23 mouse cellular contexts compared by ENCODE assay signal in the genomic region with DNA sequence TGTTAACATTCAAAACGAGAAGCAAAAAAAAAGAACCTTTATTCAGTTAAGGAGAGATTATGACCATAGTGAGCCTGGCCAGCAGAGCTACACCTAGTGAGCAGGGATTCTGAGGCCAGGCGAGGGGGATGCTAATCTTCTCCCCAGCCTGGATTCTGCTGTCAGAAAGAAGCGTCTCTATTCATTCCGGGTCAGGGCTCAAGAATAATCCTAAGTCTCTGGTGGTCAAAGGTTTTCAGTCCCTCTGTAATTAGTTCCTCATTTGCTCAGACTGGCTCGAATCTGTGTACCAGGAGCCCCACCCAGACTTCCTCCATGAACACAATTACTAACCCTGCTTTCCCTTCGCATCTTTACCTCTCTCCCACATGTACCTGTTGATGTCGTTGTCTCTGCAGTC.
A peak's percentile ranks its signal among the peaks of the same experiment; 100 is the strongest.
DNase-seq lines count a peak whose midpoint lies in the region; ATAC-seq and TF ChIP-seq lines count a peak whose summit lies in the region.
"Had no signal": no experiment of that assay in that cellular context is flagged by ENCODE, and none has a peak within 500 bp of the region (broad histone marks: within the 10 kb centered on the region; RNA-seq: fewer than 3 reads in every experiment).

No protein-coding gene starts in this region.

- no peak overlapping the region for H3K4me2 ChIP-seq in midbrain, postnatal 0 days (ENCODE audit: low read depth, low read length, poor library complexity, severe bottlenecking)
- H3K4me2 ChIP-seq in CH12.LX (ENCODE audit: insufficient read depth, low read depth, poor library complexity, severe bottlenecking) = peak overlapping the region; percentile 47; the same call in 1 of the 2 replicates
- H3K4me2 ChIP-seq: forebrain, embryonic 13.5 days; kidney, embryonic 15.5 days; liver, embryonic 12.5 days; lung, embryonic 14.5 days; neural tube, embryonic 12.5 days had no signal

- no peak for TF ChIP-seq POLR2A in CH12.LX (IDR thresholded peaks at IDR 0.05; ENCODE audit: low read depth, low read length)

- ATAC-seq in midbrain, postnatal 0 days (ENCODE audit: low FRiP score) = no peak
- ATAC-seq in cerebellum, adult (ENCODE audit: insufficient number of reproducible peaks, low FRiP score, low TSS enrichment) = no peak
- ATAC-seq: activated CD4-positive, CD25-positive, alpha-beta regulatory T cell, adult 4 months; forebrain, embryonic 13.5 days; hindbrain, embryonic 16.5 days; intestine, embryonic 16.5 days; liver, embryonic 12.5 days; Patski had no signal

- dilution Hi-C loops in CH12.LX (cut with MboI; ENCODE audit: extremely low pct_ligation_motif_present, extremely low pct_unique_long_range_greater_than_20kb, low sequenced_read_pairs) = no loop called here

- H3K27ac ChIP-seq in midbrain, embryonic 10.5 days (replicated peaks) = no peak overlapping the region
- no peak overlapping the region for H3K27ac ChIP-seq in midbrain, postnatal 0 days (ENCODE audit: low read depth, low read length)
- H3K27ac ChIP-seq in CH12.LX (ENCODE audit: insufficient read depth, low read depth) = no peak overlapping the region
- H3K27ac ChIP-seq: forebrain, embryonic 13.5 days; kidney, embryonic 15.5 days; liver, embryonic 12.5 days; macrophage; neural tube, embryonic 12.5 days had no signal

- no peaks in the 10 kb centered on the region for H3K9me3 ChIP-seq in midbrain, embryonic 10.5 days (replicated peaks)
- H3K9me3 ChIP-seq in midbrain, postnatal 0 days (ENCODE audit: low read length) = no peaks in the 10 kb centered on the region
- no peaks in the 10 kb centered on the region for H3K9me3 ChIP-seq in CH12.LX (replicated peaks; ENCODE audit: low read length)
- H3K9me3 ChIP-seq: forebrain, embryonic 13.5 days; kidney, embryonic 15.5 days; liver, embryonic 12.5 days; neural tube, embryonic 12.5 days had no signal

- no peak for TF ChIP-seq EP300 in CH12.LX (IDR thresholded peaks at IDR 0.05; ENCODE audit: low read length)

- H3K27me3 ChIP-seq in midbrain, embryonic 10.5 days (ENCODE audit: low read depth, poor library complexity, severe bottlenecking) = peaks cover 18% of the 10 kb centered on the region; the same call in 1 of the 2 replicates
- H3K27me3 ChIP-seq in midbrain, postnatal 0 days (ENCODE audit: insufficient read depth, low read length) = no peaks in the 10 kb centered on the region
- H3K27me3 ChIP-seq in CH12.LX (replicated peaks) = no peaks in the 10 kb centered on the region
- H3K27me3 ChIP-seq: forebrain, embryonic 13.5 days; kidney, embryonic 15.5 days; neural tube, embryonic 12.5 days; Patski had no signal

- no peak for TF ChIP-seq CTCF in midbrain, postnatal 0 days (IDR thresholded peaks at IDR 0.05)
- no peak for TF ChIP-seq CTCF in CH12.LX (conservative IDR thresholded peaks at IDR 0.05 in 1 of 2, IDR thresholded peaks at IDR 0.05 in 1 of 2; ENCODE audit: low read depth in 2 of 2, low read length in 2 of 2)

- peak; percentile 30 for DNase-seq in midbrain, embryonic 10.5 days (ENCODE audit: low spot score)
- no peak for DNase-seq in midbrain, postnatal 0 days (ENCODE audit: low spot score)
- DNase-seq in CH12.LX (ENCODE audit: extremely low read depth) = no peak
- DNase-seq in embryo, embryonic 11 days = peak; percentile 22
- DNase-seq in retina, embryonic 14.5 days (ENCODE audit: low spot score) = peak; percentile 88
- DNase-seq in cerebellum, adult 9-10 months = no peak
- DNase-seq: adrenal gland, postnatal 10 days; cerebellum, adult 2 months; gastrocnemius, postnatal 10 days; heart, adult 18-20 months; heart, postnatal 36 days; lung, embryonic 14.5 days; thymus, postnatal 14 days had no signal

- WGBS in midbrain, embryonic 10.5 days = 10% methylated on average over 7 of the region's 7 CpGs
- 13% methylated on average over 7 of the region's 7 CpGs for WGBS in midbrain, postnatal 0 days

- H3K36me3 ChIP-seq in midbrain, embryonic 10.5 days = no peaks in the 10 kb centered on the region
- H3K36me3 ChIP-seq in midbrain, postnatal 0 days (ENCODE audit: insufficient read depth, low read length) = no peaks in the 10 kb centered on the region
- H3K36me3 ChIP-seq in CH12.LX (replicated peaks in 1 of 2; ENCODE audit: control insufficient read depth in 1 of 2, insufficient read depth in 1 of 2, low read length in 1 of 2) = no peaks in the 10 kb centered on the region
- H3K36me3 ChIP-seq: kidney, embryonic 15.5 days; liver, embryonic 12.5 days; neural tube, embryonic 12.5 days had no signal

- in situ Hi-C loops in CH12.LX (cut with MboI; ENCODE audit: low pct_ligation_motif_present, low pct_unique_long_range_greater_than_20kb, low sequenced_read_pairs) = no loop called here

- no peak overlapping the region for H3K4me3 ChIP-seq in midbrain, embryonic 10.5 days
- H3K4me3 ChIP-seq in midbrain, postnatal 0 days (ENCODE audit: low read depth, low read length) = no peak overlapping the region
- no peak overlapping the region for H3K4me3 ChIP-seq in CH12.LX (replicated peaks in 1 of 3; ENCODE audit: low read depth in 2 of 3, low read length in 2 of 3, poor library complexity in 1 of 3)
- H3K4me3 ChIP-seq: forebrain, embryonic 13.5 days; kidney, embryonic 15.5 days; liver, embryonic 12.5 days; neural tube, embryonic 12.5 days had no signal

- no peaks in the 10 kb centered on the region for H3K79me2 ChIP-seq in CH12.LX (replicated peaks; ENCODE audit: control insufficient read depth, extremely low read depth, insufficient read depth, poor library complexity, severe bottlenecking)

- TF ChIP-seq RAD21 in CH12.LX (IDR thresholded peaks at IDR 0.05; ENCODE audit: low read depth, low read length) = no peak

- peaks cover 20% of the 10 kb centered on the region for H3K4me1 ChIP-seq in midbrain, embryonic 10.5 days
- H3K4me1 ChIP-seq in midbrain, postnatal 0 days (ENCODE audit: insufficient read depth, low read length) = no peaks in the 10 kb centered on the region
- peaks cover 11 to 24% of the 10 kb centered on the region in 2 experiments for H3K4me1 ChIP-seq in CH12.LX (ENCODE audit: control insufficient read depth in 1 of 2, insufficient read depth in 2 of 2)
- H3K4me1 ChIP-seq: neural tube, embryonic 12.5 days had no signal

- H3K9ac ChIP-seq in midbrain, postnatal 0 days (replicated peaks; ENCODE audit: low read length, poor library complexity, severe bottlenecking) = no peak overlapping the region
- H3K9ac ChIP-seq in CH12.LX (ENCODE audit: insufficient read depth, low read depth) = no peak overlapping the region
- H3K9ac ChIP-seq: forebrain, embryonic 13.5 days; kidney, embryonic 15.5 days; liver, embryonic 12.5 days; lung, embryonic 14.5 days; neural tube, embryonic 12.5 days had no signal

TF ChIP-seq in CH12.LX, 34 proteins besides CTCF, POLR2A, EP300 and RAD21:
- no peak for TF ChIP-seq MXI1 (IDR thresholded peaks at IDR 0.05; ENCODE audit: low read depth, low read length)
- TF ChIP-seq MYC (IDR thresholded peaks at IDR 0.05; ENCODE audit: low read depth, low read length) = no peak
- TF ChIP-seq POLR2AphosphoS2 (IDR thresholded peaks at IDR 0.05; ENCODE audit: low read depth, low read length) = no peak
- no peak for TF ChIP-seq USF2 (conservative IDR thresholded peaks at IDR 0.05; ENCODE audit: low read depth, low read length)
- no peak for TF ChIP-seq TBP (conservative IDR thresholded peaks at IDR 0.05; ENCODE audit: low read depth, low read length)
- no peak for TF ChIP-seq HCFC1 (IDR thresholded peaks at IDR 0.05; ENCODE audit: low read depth, low read length)
- no peak for TF ChIP-seq IRF4 (IDR thresholded peaks at IDR 0.05; ENCODE audit: low read depth, low read length)
- TF ChIP-seq SMC3 (IDR thresholded peaks at IDR 0.05; ENCODE audit: low read depth, low read length) = no peak
- TF ChIP-seq NRF1 (IDR thresholded peaks at IDR 0.05; ENCODE audit: low read depth, low read length) = no peak
- TF ChIP-seq ZMIZ1 (IDR thresholded peaks at IDR 0.05; ENCODE audit: low read depth, low read length) = no peak
- TF ChIP-seq UBTF (IDR thresholded peaks at IDR 0.05; ENCODE audit: low read depth, low read length) = no peak
- TF ChIP-seq ELF1 (IDR thresholded peaks at IDR 0.05; ENCODE audit: low read depth, low read length) = no peak

Comparison
In these comparisons a context has a peak if more than half of its experiments do, and no peak if none do; other contexts are left out.
1. DNase-seq: peak in midbrain, embryonic 10.5 days (single experiment), embryo, embryonic 11 days (single experiment) and retina, embryonic 14.5 days (single experiment); none in midbrain, postnatal 0 days (single experiment), CH12.LX (single experiment) and cerebellum, adult 9-10 months (single experiment).